Mouse (Mus musculus): ENCODE measurements at regions not wholly inside any gene's neighbourhood (a gene's known extent, or its start where the extent isn't known, plus 50 kb on each side); places are given as distances from the start of the nearest gene placed in this dataset.
"Not testable (repeated sequence)": the region's sequence is repeated elsewhere in the genome, so short reads cannot be mapped to it uniquely, and the experiment has no call there.

- in situ Hi-C loops (cut with MboI; ENCODE audit: low pct_ligation_motif_present, low pct_unique_long_range_greater_than_20kb, low sequenced_read_pairs); DNase-seq (ENCODE audit: extremely low read depth); H3K9ac ChIP-seq (ENCODE audit: insufficient read depth, low read depth); H3K27me3 ChIP-seq (replicated peaks); H3K4me2 ChIP-seq (ENCODE audit: insufficient read depth, low read depth, poor library complexity, severe bottlenecking); H3K4me3 ChIP-seq (replicated peaks in 1 of 3; ENCODE audit: low read depth in 2 of 3, low read length in 2 of 3, poor library complexity in 1 of 3); H3K36me3 ChIP-seq (replicated peaks in 1 of 2; ENCODE audit: control insufficient read depth in 1 of 2, insufficient read depth in 1 of 2, low read length in 1 of 2); dilution Hi-C loops (cut with MboI; ENCODE audit: extremely low pct_ligation_motif_present, extremely low pct_unique_long_range_greater_than_20kb, low sequenced_read_pairs); H3K27ac ChIP-seq (ENCODE audit: insufficient read depth, low read depth); H3K4me1 ChIP-seq (ENCODE audit: control insufficient read depth in 1 of 2, insufficient read depth in 2 of 2); H3K79me2 ChIP-seq (replicated peaks; ENCODE audit: control insufficient read depth, extremely low read depth, insufficient read depth, poor library complexity, severe bottlenecking): not testable (repeated sequence)
- peaks cover 15% of the 10 kb centered on the region for H3K9me3 ChIP-seq (replicated peaks; ENCODE audit: low read length)
Observed at GRCm38 (mm10) chr7:29639591-29639990, 87.2 kb downstream of the Catsperg2 start.

GRCm38 (mm10) chr7:29602356-29602755 lies 83.9 kb upstream of the Sipa1l3 start:
- Histone ChIP-seq H3K27me3 (replicated peaks) (no peaks in the 10 kb centered on the region), H3K9me3 (replicated peaks; ENCODE audit: low read length) (no peaks in the 10 kb centered on the region), H3K36me3 (replicated peaks in 1 of 2; ENCODE audit: control insufficient read depth in 1 of 2, insufficient read depth in 1 of 2, low read length in 1 of 2) (no peaks in the 10 kb centered on the region), H3K9ac (ENCODE audit: insufficient read depth, low read depth) (no peak overlapping the region), H3K4me1 (ENCODE audit: control insufficient read depth in 1 of 2, insufficient read depth in 2 of 2) (no peaks in the 10 kb centered on the region), H3K79me2 (replicated peaks; ENCODE audit: control insufficient read depth, extremely low read depth, insufficient read depth, poor library complexity, severe bottlenecking) (no peaks in the 10 kb centered on the region), H3K4me2 (ENCODE audit: insufficient read depth, low read depth, poor library complexity, severe bottlenecking) (no peak overlapping the region), H3K4me3 (replicated peaks in 1 of 3; ENCODE audit: low read depth in 2 of 3, low read length in 2 of 3, poor library complexity in 1 of 3) (no peak overlapping the region), H3K27ac (ENCODE audit: insufficient read depth, low read depth) (no peak overlapping the region)
- no peak for DNase-seq (ENCODE audit: extremely low read depth)
- in situ Hi-C loops (cut with MboI; ENCODE audit: low pct_ligation_motif_present, low pct_unique_long_range_greater_than_20kb, low sequenced_read_pairs) (no loop called here), dilution Hi-C loops (cut with MboI; ENCODE audit: extremely low pct_ligation_motif_present, extremely low pct_unique_long_range_greater_than_20kb, low sequenced_read_pairs) (no loop called here)
- TF ChIP-seq CHD1 (IDR thresholded peaks at IDR 0.05; ENCODE audit: low read depth, low read length), result no peak
- TF ChIP-seq UBTF (IDR thresholded peaks at IDR 0.05; ENCODE audit: low read depth, low read length), result no peak
- TF ChIP-seq GABPA (IDR thresholded peaks at IDR 0.05; ENCODE audit: insufficient replicate concordance, low read depth, low read length), result no peak
- no peak for TF ChIP-seq MAZ (IDR thresholded peaks at IDR 0.05; ENCODE audit: low read depth, low read length)
- no peak for TF ChIP-seq ZNF384 (IDR thresholded peaks at IDR 0.05; ENCODE audit: low read depth, low read length)
- TF ChIP-seq E2F4 (IDR thresholded peaks at IDR 0.05; ENCODE audit: insufficient replicate concordance, low read depth, low read length), result no peak
- no peak for TF ChIP-seq KAT2A (IDR thresholded peaks at IDR 0.05; ENCODE audit: insufficient replicate concordance, low read length)
- TF ChIP-seq TBP (conservative IDR thresholded peaks at IDR 0.05; ENCODE audit: low read depth, low read length), result no peak
- no peak for TF ChIP-seq SIN3A (IDR thresholded peaks at IDR 0.05; ENCODE audit: low read length)
- no peak for TF ChIP-seq MXI1 (IDR thresholded peaks at IDR 0.05; ENCODE audit: low read depth, low read length)
- no peak for TF ChIP-seq TCF12 (IDR thresholded peaks at IDR 0.05; ENCODE audit: low read depth, low read length)
- TF ChIP-seq NRF1 (IDR thresholded peaks at IDR 0.05; ENCODE audit: low read depth, low read length), result no peak

GRCm38 (mm10) chr7:29601337-29601736 lies 82.9 kb upstream of the Sipa1l3 start:
- Histone ChIP-seq H3K4me3 (replicated peaks in 1 of 3; ENCODE audit: low read depth in 2 of 3, low read length in 2 of 3, poor library complexity in 1 of 3) (no peak overlapping the region), H3K9ac (ENCODE audit: insufficient read depth, low read depth) (no peak overlapping the region), H3K4me1 (ENCODE audit: control insufficient read depth in 1 of 2, insufficient read depth in 2 of 2) (peaks cover 0 to 3% of the 10 kb centered on the region in 2 experiments; a peak in 1 of 4 replicates), H3K79me2 (replicated peaks; ENCODE audit: control insufficient read depth, extremely low read depth, insufficient read depth, poor library complexity, severe bottlenecking) (no peaks in the 10 kb centered on the region), H3K9me3 (replicated peaks; ENCODE audit: low read length) (no peaks in the 10 kb centered on the region), H3K27ac (ENCODE audit: insufficient read depth, low read depth) (no peak overlapping the region), H3K4me2 (ENCODE audit: insufficient read depth, low read depth, poor library complexity, severe bottlenecking) (no peak overlapping the region), H3K36me3 (replicated peaks in 1 of 2; ENCODE audit: control insufficient read depth in 1 of 2, insufficient read depth in 1 of 2, low read length in 1 of 2) (no peaks in the 10 kb centered on the region), H3K27me3 (replicated peaks) (no peaks in the 10 kb centered on the region)
- in situ Hi-C loops (cut with MboI; ENCODE audit: low pct_ligation_motif_present, low pct_unique_long_range_greater_than_20kb, low sequenced_read_pairs) (no loop called here), dilution Hi-C loops (cut with MboI; ENCODE audit: extremely low pct_ligation_motif_present, extremely low pct_unique_long_range_greater_than_20kb, low sequenced_read_pairs) (no loop called here)
- no peak for DNase-seq (ENCODE audit: extremely low read depth)
- TF ChIP-seq ZMIZ1 (IDR thresholded peaks at IDR 0.05; ENCODE audit: low read depth, low read length), result no peak

Measured in CH12.LX (cell line).